Mouse (Mus musculus) CH12.LX (cell line): ENCODE measurements around the gene C1qbp. TPM values are rescaled to one million over a fixed set of nuclear protein-coding genes. Genes with fewer than 3 reads are reported as not detected.

Experiments
- DNase-seq: peaks from one replicate; pipeline ENCODE4 v3.0.0-alpha.2; 2013; ENCODE audit errors: extremely low read depth
- H3K27ac ChIP-seq: 2 replicates; pipeline ENCODE4 v1.5.1; 2012; ENCODE audit warnings: low read depth, mild to moderate bottlenecking, control low read depth, moderate library complexity; ENCODE audit not compliant: insufficient read depth
- H3K27me3 ChIP-seq: replicated peaks from 2 replicates; pipeline ENCODE3; 2012; ENCODE audit warnings: inconsistent platforms
- H3K36me3 ChIP-seq, 2 experiments: replicated peaks in 1 of 2; 2 replicates each; pipeline versions ENCODE3 to v1.6.1; 2012; ENCODE audit warnings: inconsistent platforms in 1 of 2, low read length in 1 of 2, mild to moderate bottlenecking in 1 of 2, mixed read lengths in 1 of 2, moderate library complexity in 1 of 2; ENCODE audit not compliant: control insufficient read depth in 1 of 2, insufficient read depth in 1 of 2
- H3K4me1 ChIP-seq, 2 experiments: 2 replicates each; pipeline ENCODE4 v1.6.1; 2012; ENCODE audit warnings: inconsistent platforms in 1 of 2, moderate library complexity in 1 of 2; ENCODE audit not compliant: insufficient read depth in 2 of 2, control insufficient read depth in 1 of 2
- H3K4me2 ChIP-seq: 2 replicates; pipeline ENCODE4 v1.6.1; 2012; ENCODE audit warnings: low read depth, mild to moderate bottlenecking, control low read depth; ENCODE audit not compliant: poor library complexity, insufficient read depth, severe bottlenecking
- H3K4me3 ChIP-seq, 3 experiments: fragments of 150-350 bp in 1 of 3; sonication (generic) in 1 of 3; replicated peaks in 1 of 3; 2 replicates each; pipeline versions ENCODE3 to v1.5.1; 2011 to 2012; ENCODE audit warnings: low read depth in 2 of 3, low read length in 2 of 3, mild to moderate bottlenecking in 2 of 3, moderate library complexity in 2 of 3, control low read depth in 1 of 3, improper control_type of control experiment in 1 of 3, inconsistent platforms in 1 of 3, mixed read lengths in 1 of 3; ENCODE audit not compliant: poor library complexity in 1 of 3
- H3K79me2 ChIP-seq: replicated peaks from 2 replicates; pipeline ENCODE4 v1.6.1; 2012; ENCODE audit warnings: mild to moderate bottlenecking, moderate library complexity; ENCODE audit not compliant: control insufficient read depth, poor library complexity, insufficient read depth, severe bottlenecking; ENCODE audit errors: extremely low read depth
- H3K9ac ChIP-seq: 2 replicates; pipeline ENCODE4 v1.6.1; 2012; ENCODE audit warnings: low read depth, mild to moderate bottlenecking, control low read depth, moderate library complexity; ENCODE audit not compliant: insufficient read depth
- H3K9me3 ChIP-seq: replicated peaks from 2 replicates; pipeline ENCODE3; 2012; ENCODE audit warnings: low read length, inconsistent platforms, mixed read lengths
- BHLHE40 ChIP-seq: IDR thresholded peaks from 2 replicates; pipeline ENCODE4 v1.6.1; 2011; ENCODE audit warnings: mild to moderate bottlenecking, low read depth, low read length, improper control_type of control experiment
- CHD2 ChIP-seq: IDR thresholded peaks from 2 replicates; pipeline ENCODE4 v1.6.1; 2011; ENCODE audit warnings: low read length, improper control_type of control experiment
- CTCF ChIP-seq, 2 experiments: IDR thresholded peaks in 1 of 2; conservative IDR thresholded peaks in 1 of 2; 2 replicates each; pipeline ENCODE4 v1.5.1; 2011 to 2012; ENCODE audit warnings: low read depth in 2 of 2, low read length in 2 of 2, improper control_type of control experiment in 1 of 2, inconsistent platforms in 1 of 2, mild to moderate bottlenecking in 1 of 2, moderate library complexity in 1 of 2
- E2F4 ChIP-seq: IDR thresholded peaks from 2 replicates; pipeline ENCODE4 v1.6.1; 2011; ENCODE audit warnings: low read depth, low read length, improper control_type of control experiment; ENCODE audit not compliant: insufficient replicate concordance
- ETS1 ChIP-seq: conservative IDR thresholded peaks from 2 replicates; pipeline ENCODE4 v1.6.1; 2012; ENCODE audit warnings: low read depth, mild to moderate bottlenecking, inconsistent platforms, low read length, improper control_type of control experiment, moderate library complexity
- GABPA ChIP-seq: IDR thresholded peaks from 2 replicates; pipeline ENCODE4 v1.6.1; 2012; ENCODE audit warnings: low read depth, low read length, improper control_type of control experiment, inconsistent platforms; ENCODE audit not compliant: insufficient replicate concordance
- HCFC1 ChIP-seq: IDR thresholded peaks from 2 replicates; pipeline ENCODE4 v1.6.1; 2012; ENCODE audit warnings: low read depth, mild to moderate bottlenecking, inconsistent platforms, low read length, improper control_type of control experiment
- IRF4 ChIP-seq: IDR thresholded peaks from 2 replicates; pipeline ENCODE4 v1.6.1; 2014; ENCODE audit warnings: low read depth, mild to moderate bottlenecking, inconsistent platforms, low read length, improper control_type of control experiment
- JUN ChIP-seq: IDR thresholded peaks from 2 replicates; pipeline ENCODE4 v1.6.1; 2011; ENCODE audit warnings: low read depth, mild to moderate bottlenecking, low read length, improper control_type of control experiment, moderate library complexity; ENCODE audit not compliant: insufficient read depth
- KAT2A ChIP-seq: IDR thresholded peaks from 2 replicates; pipeline ENCODE4 v1.6.1; 2012; ENCODE audit warnings: low read length, improper control_type of control experiment, inconsistent platforms; ENCODE audit not compliant: insufficient replicate concordance
- MAX ChIP-seq: IDR thresholded peaks from 2 replicates; pipeline ENCODE4 v1.6.1; 2011; ENCODE audit warnings: low read length, improper control_type of control experiment
- MEF2A ChIP-seq: IDR thresholded peaks from 2 replicates; pipeline ENCODE4 v1.6.1; 2014; ENCODE audit warnings: low read depth, mild to moderate bottlenecking, inconsistent platforms, low read length, improper control_type of control experiment, borderline replicate concordance
- MXI1 ChIP-seq: IDR thresholded peaks from 2 replicates; pipeline ENCODE4 v1.6.1; 2011; ENCODE audit warnings: mild to moderate bottlenecking, low read depth, low read length, improper control_type of control experiment
- MYC ChIP-seq: IDR thresholded peaks from 2 replicates; pipeline ENCODE4 v1.6.1; 2011; ENCODE audit warnings: low read depth, mild to moderate bottlenecking, improper control_type of control experiment, low read length
- NELFE ChIP-seq: IDR thresholded peaks from 2 replicates; pipeline ENCODE4 v1.6.1; 2011; ENCODE audit warnings: low read depth, low read length, improper control_type of control experiment
- NRF1 ChIP-seq: IDR thresholded peaks from 2 replicates; pipeline ENCODE4 v1.6.1; 2014; ENCODE audit warnings: low read depth, mild to moderate bottlenecking, inconsistent platforms, low read length, improper control_type of control experiment, moderate library complexity
- PAX5 ChIP-seq: IDR thresholded peaks from 2 replicates; pipeline ENCODE4 v1.6.1; 2012; ENCODE audit warnings: low read length, inconsistent platforms, mixed read lengths
- POLR2A ChIP-seq: IDR thresholded peaks from 2 replicates; pipeline ENCODE4 v1.6.1; 2011; ENCODE audit warnings: low read depth, mild to moderate bottlenecking, improper control_type of control experiment, low read length
- POLR2AphosphoS2 ChIP-seq: IDR thresholded peaks from 2 replicates; pipeline ENCODE4 v1.6.1; 2011; ENCODE audit warnings: low read depth, low read length, improper control_type of control experiment
- RAD21 ChIP-seq: IDR thresholded peaks from 2 replicates; pipeline ENCODE4 v1.6.1; 2011; ENCODE audit warnings: low read depth, mild to moderate bottlenecking, low read length, improper control_type of control experiment, moderate library complexity
- RCOR1 ChIP-seq: conservative IDR thresholded peaks from 2 replicates; pipeline ENCODE4 v1.6.1; 2012; ENCODE audit warnings: low read depth, mild to moderate bottlenecking, inconsistent platforms, low read length, improper control_type of control experiment
- SIN3A ChIP-seq: IDR thresholded peaks from 2 replicates; pipeline ENCODE4 v1.6.1; 2012; ENCODE audit warnings: low read length, improper control_type of control experiment, inconsistent platforms
- SMC3 ChIP-seq: IDR thresholded peaks from 2 replicates; pipeline ENCODE4 v1.6.1; 2011; ENCODE audit warnings: low read depth, low read length, improper control_type of control experiment
- TCF12 ChIP-seq: IDR thresholded peaks from 2 replicates; pipeline ENCODE4 v1.6.1; 2014; ENCODE audit warnings: low read depth, mild to moderate bottlenecking, inconsistent platforms, low read length, improper control_type of control experiment
- USF2 ChIP-seq: conservative IDR thresholded peaks from 2 replicates; pipeline ENCODE4 v1.6.1; 2011; ENCODE audit warnings: low read depth, low read length, improper control_type of control experiment
- ZC3H11A ChIP-seq: IDR thresholded peaks from 2 replicates; pipeline ENCODE4 v1.6.1; 2012; ENCODE audit warnings: low read depth, mild to moderate bottlenecking, inconsistent platforms, low read length, improper control_type of control experiment
- ZMIZ1 ChIP-seq: IDR thresholded peaks from 2 replicates; pipeline ENCODE4 v1.6.1; 2012; ENCODE audit warnings: low read depth, mild to moderate bottlenecking, inconsistent platforms, low read length, improper control_type of control experiment
- dilution Hi-C: fragments of 300-500 bp; cut with MboI; formaldehyde crosslinking; loops from 2 replicates; pipeline ENCODE4 v1.14.3; 2020; ENCODE audit warnings: low sequenced_read_pairs; ENCODE audit not compliant: extremely low pct_unique_long_range_greater_than_20kb, extremely low pct_ligation_motif_present
- in situ Hi-C: fragments of 300-500 bp; cut with MboI; formaldehyde crosslinking; loops from 3 replicates; pipeline ENCODE4 v1.14.3; 2019; ENCODE audit warnings: low sequenced_read_pairs, low pct_ligation_motif_present, low pct_unique_long_range_greater_than_20kb, mixed read lengths
- polyA plus RNA-seq: library from polyadenylated mRNA; unstranded; fragments of >175 nt; gene quantifications from 2 replicates; pipeline ENCODE4 v1.2.1, GENCODE M21; 2012; ENCODE audit warnings: low read depth; ENCODE audit not compliant: insufficient read length
- total RNA-seq, 2 experiments: library from RNA; depleted of rRNA; stranded (reverse); fragments of 300-350 nt in 1 of 2; fragments of >200 nt in 1 of 2; gene quantifications; 2 replicates each; pipeline ENCODE4 v1.2.3; 2012 to 2014

The C1qbp gene
- total and polyA plus RNA-seq, 3 experiments = 150 to 917 (median 320) TPM

DNA sequence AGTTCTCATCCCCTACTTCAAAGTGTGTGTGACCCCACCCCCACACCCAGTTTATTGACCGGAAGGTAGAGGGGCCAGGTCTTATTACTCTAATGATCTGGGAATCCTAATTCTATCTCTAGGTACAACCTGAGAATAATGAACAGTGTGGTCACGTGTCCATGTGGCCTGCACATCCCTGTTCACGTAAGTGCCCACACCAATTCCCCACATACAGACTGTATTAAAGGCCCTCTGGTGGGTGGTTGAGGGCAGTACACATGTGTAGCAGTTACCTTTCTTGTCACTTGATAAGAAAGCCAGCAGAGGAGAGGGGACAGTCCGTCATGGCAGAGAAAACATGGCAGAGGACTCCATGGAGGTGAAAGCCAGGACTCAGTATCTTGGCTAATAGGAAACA lies 8.9 kb downstream of the C1qbp start:
- Histone ChIP-seq H3K4me1 (peaks cover 3 to 22% of the 10 kb centered on the region in 2 experiments; a peak in 3 of 4 replicates), H3K9ac (no peak overlapping the region), H3K9me3 (peaks cover 3% of the 10 kb centered on the region), H3K36me3 (peaks cover 56 to 73% of the 10 kb centered on the region in 2 experiments), H3K27me3 (no peaks in the 10 kb centered on the region), H3K79me2 (peaks cover 10% of the 10 kb centered on the region), H3K27ac (no peak overlapping the region), H3K4me3 (no peak overlapping the region), H3K4me2 (no peak overlapping the region)
- TF ChIP-seq POLR2A (no peak), MEF2A (no peak), MYC (peak; percentile 40; the same call in 1 of the 2 replicates), POLR2AphosphoS2 (no peak), MAX (no peak), BHLHE40 (no peak), NRF1 (no peak), KAT2A (no peak), CTCF (conservative IDR thresholded peaks at IDR 0.05 in 1 of 2, IDR thresholded peaks at IDR 0.05 in 1 of 2; ENCODE audit: low read depth in 2 of 2, low read length in 2 of 2) (peak; percentile 61 to 62), IRF4 (no peak), SMC3 (peak; percentile 32; the same call in 1 of the 2 replicates), JUN (no peak), MXI1 (no peak), NELFE (no peak), RAD21 (peak; percentile 8), HCFC1 (no peak), GABPA (no peak)
- in situ Hi-C loops = no loop called here
- dilution Hi-C loops = no loop called here
- peak; percentile 56 for DNase-seq

DNA sequence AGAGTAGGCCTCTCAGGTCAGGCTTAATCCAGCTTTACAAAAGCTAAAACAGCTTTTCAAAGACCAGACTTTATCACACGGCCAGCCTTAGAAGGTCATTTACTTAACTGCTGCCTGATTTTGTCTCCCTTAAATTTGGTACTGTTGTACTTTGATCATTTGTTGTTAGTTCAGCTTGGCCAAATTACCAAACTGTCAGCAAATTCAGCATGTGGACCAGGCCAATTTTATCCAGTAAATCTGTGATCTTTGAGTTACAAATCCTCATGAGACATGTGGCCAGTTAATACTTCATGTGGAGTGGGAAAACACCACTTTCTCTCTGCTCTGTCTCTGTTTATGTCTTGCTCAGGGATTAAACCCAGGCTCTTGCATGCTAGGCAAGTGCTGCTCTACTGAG lies 10.2 kb downstream of the C1qbp start:
- Histone ChIP-seq H3K4me1 (peaks cover 3 to 24% of the 10 kb centered on the region in 2 experiments; a peak in 3 of 4 replicates), H3K27ac (no peak overlapping the region), H3K9ac (no peak overlapping the region), H3K27me3 (no peaks in the 10 kb centered on the region), H3K36me3 (peaks cover 46 to 61% of the 10 kb centered on the region in 2 experiments), H3K79me2 (peaks cover 19% of the 10 kb centered on the region), H3K9me3 (peaks cover 3% of the 10 kb centered on the region), H3K4me2 (no peak overlapping the region), H3K4me3 (no peak overlapping the region)
- no peak for DNase-seq
- no peak for TF ChIP-seq BHLHE40
- no peak for TF ChIP-seq MYC
- TF ChIP-seq ZMIZ1 = no peak
- no peak for TF ChIP-seq CHD2
- no peak for TF ChIP-seq E2F4
- TF ChIP-seq NELFE = no peak
- no peak for TF ChIP-seq PAX5
- TF ChIP-seq TCF12 = no peak
- no peak for TF ChIP-seq POLR2AphosphoS2
- TF ChIP-seq ETS1 = no peak
- no peak for TF ChIP-seq ZC3H11A
- TF ChIP-seq SIN3A = no peak
- TF ChIP-seq USF2 = no peak
- TF ChIP-seq RCOR1 = no peak
- dilution Hi-C loops = no loop called here
- in situ Hi-C loops = no loop called here
